Comparison of ENCODE assay signal across 18 mouse cellular contexts in genomic region chr5:24332401-24332800, GRCm38 (mm10). TPM values are rescaled to one million over a fixed set of nuclear protein-coding genes. Genes with fewer than 3 reads are reported as not detected.
DNase-seq lines count a peak whose midpoint lies in the region.
"Had no signal": no experiment of that assay in that cellular context is flagged by ENCODE, and none has a peak within 500 bp of the region (broad histone marks: within the 10 kb centered on the region; RNA-seq: fewer than 3 reads in every experiment).

No protein-coding gene starts in this region.

- DNase-seq in 3134 (ENCODE audit: extremely low read depth, insufficient read length, low spot score) (peak; percentile 67), 3T3-L1 (ENCODE audit: low read depth, low spot score) (peak; percentile 72), MN1 (ENCODE audit: low spot score) (peak; percentile 64)
- peak; percentile 40 for DNase-seq in fibroblast of lung, adult 2 months (ENCODE audit: low read depth)
- no peak for DNase-seq in retina, embryonic 14.5 days (ENCODE audit: low spot score)
- no peak for DNase-seq in heart, adult 11 months
- DNase-seq in adrenal gland, adult 18-20 months (ENCODE audit: low spot score in 2 of 2): no peak
- DNase-seq: adrenal gland, postnatal 10 days; adrenal gland, postnatal 36 days; cerebellum, adult 18-20 months; cerebellum, adult 9-10 months; cerebellum, postnatal 14 days; forebrain, postnatal 0 days; gastrocnemius, postnatal 14 days; heart, adult 18-20 months; heart, postnatal 10 days; heart, postnatal 36 days; kidney, adult 2 months had no signal

RNA-seq across cellular contexts. Expression of gene Kcnh2, which starts 19.0 kb away (rescaled TPM):
- 10 to 100 TPM; 13.1 to 15.5 TPM for total RNA-seq in adrenal gland, adult 18-20 months (2021)

RNA-seq across cellular contexts. Expression of gene Nos3, which starts 32.2 kb away (rescaled TPM):
- total RNA-seq in adrenal gland, adult 18-20 months (2021): 10 to 100 TPM in 1 of 2 experiments, 1 to 10 TPM in 1; 9.1 to 16.3 TPM

RNA-seq across cellular contexts. Expression of gene Atg9b, which starts 59.5 kb away (rescaled TPM):
- 1 to 10 TPM; 1.3 to 2.6 TPM for total RNA-seq in adrenal gland, adult 18-20 months (2021)

Comparison
In these comparisons a context has a peak if more than half of its experiments do, and no peak if none do; other contexts are left out.
1. DNase-seq: peak in 3134 (single experiment), 3T3-L1 (single experiment), MN1 (single experiment) and fibroblast of lung, adult 2 months (single experiment); none in retina, embryonic 14.5 days (single experiment), heart, adult 11 months (single experiment) and adrenal gland, adult 18-20 months (0 of 2).